Mouse (Mus musculus): ENCODE data around the gene Gper1. TPM values are rescaled to one million over a fixed set of nuclear protein-coding genes. Genes with fewer than 3 reads are reported as not detected.
A peak's percentile ranks its signal among the peaks of the same experiment; 100 is the strongest.
"Not testable (repeated sequence)": the region's sequence is repeated elsewhere in the genome, so short reads cannot be mapped to it uniquely, and the experiment has no call there.

Gene Gper1
- polyA plus RNA-seq, 3 experiments from 2014 or later, result not detected

GRCm38 (mm10) chr5:139390324-139391119 lies 32.4 kb upstream of the Gper1 start:
- ATAC-seq, result not testable (repeated sequence)

GRCm38 (mm10) chr5:139391309-139391990 lies 31.5 kb upstream of the Gper1 start:
- ATAC-seq, result no peak

- no peak for ATAC-seq
Measured at GRCm38 (mm10) chr5:139392219-139393196, 30.4 kb upstream of the Gper1 start.

DNA sequence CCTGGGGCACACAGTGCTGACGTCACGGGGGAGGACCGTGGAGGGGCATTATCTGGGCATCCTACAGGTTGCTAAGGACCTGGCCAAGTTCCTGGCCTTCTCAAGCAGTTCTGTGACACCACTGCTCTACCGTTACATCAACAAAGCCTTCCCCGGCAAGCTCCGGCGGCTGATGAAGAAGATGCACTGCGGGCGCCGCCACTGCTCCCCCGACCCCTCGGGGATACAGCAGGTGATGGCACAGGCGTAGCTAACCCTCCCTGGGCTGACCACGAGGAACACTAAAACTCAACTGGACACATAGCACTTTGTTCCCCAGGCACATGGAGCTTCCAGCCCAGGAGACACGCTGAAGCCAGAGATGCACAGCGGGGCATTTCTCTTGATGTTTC lies 29.8 kb upstream of the Gper1 start:
- ATAC-seq, result no peak

DNA sequence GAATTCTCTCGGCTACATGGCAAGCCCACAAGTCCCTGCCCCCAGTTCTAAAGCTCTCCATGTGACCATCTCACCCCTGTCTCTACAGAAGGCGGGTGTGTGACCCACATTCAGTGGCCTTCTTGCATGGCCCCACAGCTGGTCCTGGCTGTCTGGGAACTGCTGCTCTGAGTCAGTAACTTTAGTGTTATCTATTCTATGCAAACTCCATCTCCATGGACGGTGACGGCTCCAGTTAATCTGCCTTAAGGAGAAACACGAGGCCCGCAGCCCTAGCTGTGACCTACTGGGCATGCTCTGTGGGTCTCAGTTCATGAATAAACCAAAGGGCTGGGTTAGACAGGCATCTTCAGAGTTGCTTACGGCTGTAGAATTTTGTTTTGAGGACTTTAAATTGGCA lies 28.6 kb upstream of the Gper1 start:
- no peak for ATAC-seq

DNA sequence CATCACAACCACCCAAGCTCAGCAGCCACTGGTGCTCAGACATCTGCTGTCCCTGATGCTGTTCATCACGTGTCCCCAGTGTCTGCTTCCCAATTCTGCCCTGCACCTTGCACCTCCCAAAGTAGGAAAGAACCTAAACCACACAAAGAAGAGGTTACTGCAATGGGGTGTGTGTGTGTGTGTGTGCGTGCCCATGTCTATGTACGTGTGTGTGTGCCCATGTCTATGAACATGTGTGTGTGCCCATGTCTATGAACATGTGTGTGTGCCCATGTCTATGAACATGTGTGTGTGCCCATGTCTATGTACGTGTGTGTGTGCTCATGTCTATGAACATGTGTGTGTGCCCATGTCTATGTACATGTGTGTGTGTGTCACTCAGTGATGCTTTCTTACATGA lies 27.4 kb upstream of the Gper1 start:
- ATAC-seq, result no peak

- no peak for ATAC-seq
Measured at GRCm38 (mm10) chr5:139397359-139397916, 25.5 kb upstream of the Gper1 start.

DNA sequence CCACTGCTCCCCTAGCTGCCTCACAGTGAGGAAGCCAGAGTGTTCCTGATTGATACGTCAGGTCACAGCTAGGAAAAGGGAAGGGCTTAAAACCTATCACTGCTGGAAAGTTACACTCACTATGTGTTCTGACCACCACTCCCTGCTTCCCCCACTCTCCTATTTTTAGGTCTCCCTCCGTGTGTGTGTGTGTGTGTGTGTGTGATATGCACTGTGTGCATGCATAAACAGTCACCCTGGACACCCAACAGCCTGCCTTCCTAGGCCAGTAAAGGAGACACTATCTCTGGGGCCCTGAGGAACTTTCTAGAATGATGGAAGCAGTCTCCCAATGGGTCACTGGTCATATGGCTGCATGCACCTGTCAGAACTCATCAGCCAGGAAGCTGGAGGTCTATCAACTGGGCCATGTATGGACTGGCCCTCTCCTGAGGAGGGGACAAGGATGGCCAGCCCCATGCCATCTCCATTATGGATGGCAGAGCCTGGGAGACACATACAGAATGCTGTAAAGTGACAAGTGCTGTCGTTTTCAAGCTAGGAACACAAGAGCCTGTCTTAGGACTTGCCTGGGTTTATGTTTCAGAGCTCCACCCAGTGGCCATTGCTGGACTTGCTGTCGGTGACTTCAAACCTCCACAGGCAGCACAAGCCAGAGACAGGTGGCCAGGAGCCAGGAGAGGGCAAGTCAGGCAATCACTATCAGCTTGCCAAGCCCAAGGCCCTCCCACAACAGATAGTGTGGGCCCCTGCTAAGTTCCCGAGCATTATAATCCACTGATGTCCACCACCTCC lies 24.8 kb upstream of the Gper1 start:
- ATAC-seq, result peak; percentile 89

GRCm38 (mm10) chr5:139398786-139399185 lies 24.2 kb upstream of the Gper1 start:
- no peak for ATAC-seq

DNA sequence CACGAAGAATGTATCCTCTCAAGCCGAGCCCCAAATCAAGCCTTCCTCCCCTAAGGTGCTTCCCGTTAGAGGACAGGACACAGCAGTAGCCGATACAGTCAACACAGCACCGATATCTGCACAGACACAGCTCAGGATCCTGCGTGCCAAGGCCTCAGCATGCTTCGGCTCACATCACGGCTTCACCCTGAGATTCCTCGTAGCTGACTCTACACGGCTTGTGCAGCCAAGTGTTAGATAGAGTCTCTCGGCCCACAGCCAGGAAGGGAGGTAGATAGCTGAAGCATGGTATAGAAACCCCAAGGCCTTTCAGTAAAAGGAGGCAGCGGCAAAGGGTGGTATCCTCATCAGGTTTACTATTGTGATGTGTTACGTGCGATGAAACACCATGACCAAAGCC lies 23.0 kb upstream of the Gper1 start:
- no peak for ATAC-seq

- no peak for ATAC-seq
Measured at GRCm38 (mm10) chr5:139402106-139402505, 20.8 kb upstream of the Gper1 start.

DNA sequence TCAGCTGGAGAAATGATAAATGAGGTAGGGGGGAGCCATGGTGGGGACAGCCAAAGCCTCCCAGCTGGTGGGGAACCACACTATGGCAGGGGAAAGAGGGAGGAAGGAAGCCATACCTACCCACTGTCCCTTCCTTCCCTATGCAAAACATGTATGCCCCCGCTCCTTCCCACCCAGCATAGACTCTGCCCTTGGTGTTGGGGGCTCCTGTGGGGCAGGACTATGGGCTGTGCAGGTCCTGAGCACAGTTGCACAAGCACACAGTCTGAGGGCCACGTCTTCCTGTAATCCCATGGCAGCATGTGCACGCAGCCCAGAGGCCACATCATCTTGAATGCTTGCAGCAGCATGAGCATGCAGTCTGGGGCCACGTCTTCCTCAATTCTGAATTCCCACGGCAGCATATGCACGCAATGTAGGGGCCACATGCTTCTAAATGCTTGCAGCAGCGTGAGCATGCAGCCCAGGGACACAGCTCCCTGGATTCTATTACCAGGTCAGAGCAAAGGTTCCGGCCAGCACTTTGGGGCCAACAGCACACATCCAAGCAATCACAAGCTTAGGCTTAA lies 19.2 kb upstream of the Gper1 start:
- ATAC-seq, result no peak

DNA sequence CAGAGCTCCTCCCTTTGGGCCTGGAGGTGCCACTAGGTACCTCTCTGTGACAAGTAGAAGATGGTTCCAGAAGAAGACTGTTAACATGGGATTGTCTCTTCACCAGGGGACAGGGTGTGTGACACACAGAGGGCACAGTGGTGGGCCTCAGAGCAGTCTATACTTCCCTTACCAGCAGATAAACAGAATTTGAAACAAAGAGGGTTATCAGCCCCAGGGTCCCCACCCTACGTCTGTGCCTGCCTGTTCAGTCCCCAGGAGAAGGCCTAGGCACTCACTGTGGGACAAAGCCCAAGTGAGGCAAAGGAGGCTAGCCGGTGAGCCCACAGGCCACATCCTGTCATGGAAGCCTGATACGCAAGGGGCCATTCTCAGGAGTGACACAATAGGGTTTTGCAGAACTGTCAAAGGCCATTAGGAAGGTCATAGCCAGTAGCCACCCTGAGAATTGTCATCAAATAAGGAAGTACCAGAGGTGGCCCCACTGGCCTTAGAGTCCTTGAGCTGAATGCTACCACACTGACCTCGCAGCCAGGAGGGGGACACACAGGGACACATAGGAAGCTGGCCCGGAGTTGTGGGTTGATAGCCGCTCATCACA lies 18.1 kb upstream of the Gper1 start, which contains the start of gene C130050O18Rik:
TSS of gene C130050O18Rik (plus strand) at position 480 of the 601 bp plus-strand sequence.
- ATAC-seq, result no peak

DNA sequence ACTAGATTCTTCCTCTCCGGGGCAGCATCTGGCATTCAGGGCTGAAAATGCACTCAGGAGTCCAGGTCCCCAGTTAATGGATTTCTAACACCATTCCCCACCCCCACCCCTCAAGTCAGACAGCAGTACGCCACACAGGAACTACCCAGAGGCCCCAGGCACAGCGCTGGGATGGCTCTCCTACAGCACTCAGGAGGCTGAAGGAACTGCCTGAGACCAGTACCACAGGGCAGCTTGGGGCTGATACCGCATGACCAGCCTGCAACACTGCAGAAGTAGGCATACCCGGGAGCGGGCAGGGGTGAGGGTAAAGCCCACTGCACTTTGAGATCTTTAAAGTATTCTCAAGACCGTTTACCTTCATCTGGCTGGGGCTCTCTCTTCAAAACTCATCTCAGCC lies 17.5 kb upstream of the Gper1 start:
- ATAC-seq, result no peak

DNA sequence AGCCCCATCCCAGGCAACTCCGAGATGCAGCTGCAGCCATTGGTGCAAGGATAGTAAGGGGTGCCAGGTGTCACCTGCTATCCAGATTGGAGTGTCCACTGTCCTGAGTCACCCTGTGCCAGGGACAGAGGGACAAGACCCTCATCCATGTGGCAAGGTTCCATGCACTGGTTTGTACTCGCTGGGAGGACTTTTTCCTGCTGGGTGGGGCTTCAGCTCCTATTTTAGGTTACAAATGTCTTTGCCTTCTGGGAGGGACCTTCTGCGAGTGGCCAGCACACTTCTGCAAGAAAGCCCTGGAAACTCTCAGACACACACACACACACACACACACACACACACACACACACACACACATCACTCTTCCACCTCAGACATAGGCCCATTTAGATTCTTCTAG lies 17.0 kb upstream of the Gper1 start:
- ATAC-seq, result no peak

DNA sequence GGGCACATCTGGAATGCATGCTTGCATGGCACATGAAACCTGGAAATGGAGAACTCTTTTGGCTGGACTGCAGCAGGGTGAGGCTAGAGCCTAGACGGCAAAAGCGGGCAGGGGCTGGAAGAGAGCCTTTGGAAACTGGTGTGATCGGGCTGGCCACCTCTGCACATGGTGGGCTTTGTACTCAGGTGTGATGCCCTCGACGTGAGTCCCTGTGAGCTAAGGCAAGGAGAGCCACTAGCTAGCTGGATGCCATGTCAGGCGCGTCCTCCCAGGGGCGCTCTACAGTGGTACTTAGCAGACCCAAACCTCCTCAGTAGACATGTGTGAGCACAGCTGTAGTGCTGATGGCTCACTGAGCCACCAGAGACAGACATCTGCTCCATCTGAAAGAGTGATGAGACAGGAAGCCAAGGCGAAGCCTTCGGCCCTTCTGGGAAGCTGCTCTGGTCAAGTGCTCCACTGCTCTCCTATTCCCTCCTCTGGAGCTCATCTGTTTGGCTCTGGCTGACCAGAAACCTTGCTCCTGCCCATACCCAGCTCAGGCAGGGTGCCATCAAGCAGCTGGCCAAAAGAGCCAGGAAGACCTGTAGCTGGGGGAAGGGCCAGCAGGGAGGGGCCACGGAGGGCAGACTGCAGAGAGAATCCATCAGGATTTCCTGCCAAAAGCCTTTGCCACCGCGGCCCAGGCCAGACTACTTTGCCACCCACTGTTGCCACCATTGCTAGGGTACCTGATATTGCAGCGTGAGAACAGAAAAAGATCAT lies 15.6 kb upstream of the Gper1 start:
- no peak for ATAC-seq

GRCm38 (mm10) chr5:139408511-139408910 lies 14.4 kb upstream of the Gper1 start:
- ATAC-seq, result no peak

GRCm38 (mm10) chr5:139409412-139409811 lies 13.5 kb upstream of the Gper1 start:
- ATAC-seq, result no peak

GRCm38 (mm10) chr5:139410056-139410455 lies 12.9 kb upstream of the Gper1 start:
- no peak for ATAC-seq

DNA sequence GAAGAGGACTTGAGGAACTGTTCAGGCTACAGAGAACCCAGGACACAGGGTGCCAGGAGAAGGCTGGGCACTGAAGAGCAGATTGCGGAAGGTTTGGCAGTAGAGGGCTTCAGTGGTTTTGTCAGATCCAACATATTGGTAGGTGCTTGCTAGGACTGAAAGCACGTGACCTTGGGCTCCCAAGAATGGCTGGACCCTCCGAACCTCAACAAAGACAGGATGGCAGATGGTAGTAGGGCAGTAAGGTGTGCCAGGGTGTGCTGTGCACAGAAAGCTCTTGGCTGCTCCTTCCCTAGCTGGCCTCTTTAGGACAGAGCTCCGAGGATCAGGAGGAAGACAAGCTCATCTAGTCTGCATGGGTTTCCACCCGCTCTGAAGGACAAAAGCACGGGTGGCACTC lies 11.8 kb upstream of the Gper1 start:
- ATAC-seq, result no peak

Measured in inflammation-experienced regulatory T-cells, adult 6 months (primary cell).